Mouse (Mus musculus) gastrocnemius, postnatal 4 days (tissue): ENCODE results near the gene Ckap2. TPM values are rescaled to one million over a fixed set of nuclear protein-coding genes. Genes with fewer than 3 reads are reported as not detected.

Experiments
- DNase-seq, 2 experiments: peaks; one replicate each; pipeline ENCODE4 v3.0.0; 2021 to 2022; ENCODE audit warnings: low spot score in 2 of 2, mixed read lengths in 2 of 2
- long read RNA-seq, 2 experiments: library from polyadenylated mRNA; stranded (forward); transcript quantifications; one replicate each; pipeline ENCODE4 v2.0.0; 2021
- total RNA-seq, 2 experiments: library from RNA; stranded (reverse); gene quantifications; 2 replicates each; pipeline ENCODE4 v1.2.3; 2021

Ckap2 gene
- total RNA-seq: 10 to 100 TPM; 15.6 to 16.4 TPM
- long read RNA-seq, experiment 1, transcript Ckap2-201 (9 exons, 2,593 nt): major isoform, 14 of 18 reads
- long read RNA-seq, experiment 1, partial matches to known transcripts: 1 of 18 reads
- long read RNA-seq, experiment 1, other reads (novel, unspliced or antisense): 3 of 18 reads
- long read RNA-seq, experiment 2, transcript Ckap2-201 (9 exons, 2,593 nt): major isoform, 14 of 20 reads
- long read RNA-seq, experiment 2, partial matches to known transcripts: 1 of 20 reads
- long read RNA-seq, experiment 2, other reads (novel, unspliced or antisense): 5 of 20 reads

GRCm38 (mm10) chr8:22185431-22186397 is at the start of gene Ckap2:
Ckap2 (minus strand) TSS chr8:22185819.
- DNase-seq: peak; percentile 86 to 93

- no peak for DNase-seq
Measured at GRCm38 (mm10) chr8:22228621-22229020, 43.0 kb upstream of the Ckap2 start.

- DNase-seq: peak; percentile 53 to 67
Measured at GRCm38 (mm10) chr8:22227061-22227877, 41.6 kb upstream of the Ckap2 start, which contains the start of gene Thsd1. Thsd1 (plus strand) TSS chr8:22227313.

- no peak for DNase-seq
Measured at GRCm38 (mm10) chr8:22226361-22226760, 40.7 kb upstream of the Ckap2 start.

- no peak for DNase-seq
Measured at GRCm38 (mm10) chr8:22214826-22215225, 29.2 kb upstream of the Ckap2 start.

GRCm38 (mm10) chr8:22209012-22209411 is 23.4 kb upstream of the Ckap2 start:
- no peak for DNase-seq

GRCm38 (mm10) chr8:22207535-22207934 is 21.9 kb upstream of the Ckap2 start:
- no peak for DNase-seq

- no peak for DNase-seq
Measured at GRCm38 (mm10) chr8:22199481-22199880, 13.9 kb upstream of the Ckap2 start.

GRCm38 (mm10) chr8:22197914-22198313 is 12.3 kb upstream of the Ckap2 start:
- no peak for DNase-seq

- DNase-seq: no peak
Measured at GRCm38 (mm10) chr8:22193432-22194010, 7.9 kb upstream of the Ckap2 start.

- peak; percentile 88 to 90 for DNase-seq
Measured at GRCm38 (mm10) chr8:22192660-22193431, 7.2 kb upstream of the Ckap2 start, which contains the start of gene Vps36. Vps36 (plus strand) TSS chr8:22192809.

GRCm38 (mm10) chr8:22184884-22185283 is 735 bp downstream of the Ckap2 start:
- DNase-seq: no peak

- no peak for DNase-seq
Measured at GRCm38 (mm10) chr8:22175966-22176365, 9.7 kb downstream of the Ckap2 start.

GRCm38 (mm10) chr8:22169167-22169566 is 16.5 kb downstream of the Ckap2 start:
- no peak for DNase-seq

- DNase-seq: peak; percentile 73 to 90
Measured at GRCm38 (mm10) chr8:22166080-22166603, 19.5 kb downstream of the Ckap2 start, which contains the start of gene Nek3. Nek3 (minus strand) TSS chr8:22166435.

- DNase-seq: no peak
Measured at GRCm38 (mm10) chr8:22165251-22166079, 20.2 kb downstream of the Ckap2 start.

GRCm38 (mm10) chr8:22164431-22164830 is 21.2 kb downstream of the Ckap2 start:
- DNase-seq: no peak

- no peak for DNase-seq
Measured at GRCm38 (mm10) chr8:22162206-22162605, 23.4 kb downstream of the Ckap2 start.

GRCm38 (mm10) chr8:22150345-22150663 is 35.3 kb downstream of the Ckap2 start:
- no peak for DNase-seq
